Mouse (Mus musculus): ENCODE measurements at regions not wholly inside any gene's neighbourhood (a gene's known extent, or its start where the extent isn't known, plus 50 kb on each side); places are given as distances from the start of the nearest gene placed in this dataset.
"Not testable (repeated sequence)": the region's sequence is repeated elsewhere in the genome, so short reads cannot be mapped to it uniquely, and the experiment has no call there.

- no peak for DNase-seq
Observed at GRCm38 (mm10) chr7:138493661-138494060, 96.1 kb upstream of the Tcerg1l start.

DNA sequence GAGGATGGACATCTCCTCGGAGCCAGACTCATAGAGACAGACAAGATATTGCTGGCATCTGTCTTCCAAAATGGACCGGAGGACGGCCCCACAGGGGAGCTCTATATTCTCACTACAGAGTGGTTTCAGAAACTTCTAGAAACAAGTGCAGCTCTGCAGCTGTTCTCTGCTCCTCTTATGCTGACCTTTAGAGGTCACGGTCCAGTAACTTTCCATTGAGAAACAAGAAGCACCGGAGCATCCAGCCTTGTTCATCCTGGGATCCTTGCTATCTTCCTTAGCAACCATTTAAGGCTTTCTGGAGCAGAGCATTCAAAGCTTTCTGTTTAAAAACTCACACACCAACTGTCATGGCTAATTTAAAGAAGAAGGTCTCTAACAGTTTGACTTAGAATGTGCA is 94.7 kb upstream of the Tcerg1l start:
- DNase-seq, result no peak

DNA sequence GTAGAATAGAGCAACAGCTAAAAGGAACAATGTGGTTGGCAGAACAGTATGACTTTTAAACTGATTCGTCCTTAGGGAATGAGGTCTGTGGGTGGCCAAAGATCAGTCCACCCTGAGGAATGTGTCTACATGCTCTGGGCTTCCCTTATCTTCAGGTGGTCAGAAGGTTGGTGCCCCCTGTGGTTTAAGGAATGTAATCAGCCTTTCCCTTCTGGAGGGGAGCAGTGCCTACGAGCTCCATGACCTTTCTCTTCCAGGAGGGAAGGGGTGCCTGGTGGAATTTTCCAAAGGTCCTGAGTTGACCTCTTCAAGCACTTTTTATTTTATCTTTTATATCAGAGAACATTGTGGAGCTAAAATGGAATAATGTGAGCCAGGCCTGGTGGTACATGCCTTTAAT is 91.9 kb upstream of the Tcerg1l start:
- no peak for DNase-seq

DNA sequence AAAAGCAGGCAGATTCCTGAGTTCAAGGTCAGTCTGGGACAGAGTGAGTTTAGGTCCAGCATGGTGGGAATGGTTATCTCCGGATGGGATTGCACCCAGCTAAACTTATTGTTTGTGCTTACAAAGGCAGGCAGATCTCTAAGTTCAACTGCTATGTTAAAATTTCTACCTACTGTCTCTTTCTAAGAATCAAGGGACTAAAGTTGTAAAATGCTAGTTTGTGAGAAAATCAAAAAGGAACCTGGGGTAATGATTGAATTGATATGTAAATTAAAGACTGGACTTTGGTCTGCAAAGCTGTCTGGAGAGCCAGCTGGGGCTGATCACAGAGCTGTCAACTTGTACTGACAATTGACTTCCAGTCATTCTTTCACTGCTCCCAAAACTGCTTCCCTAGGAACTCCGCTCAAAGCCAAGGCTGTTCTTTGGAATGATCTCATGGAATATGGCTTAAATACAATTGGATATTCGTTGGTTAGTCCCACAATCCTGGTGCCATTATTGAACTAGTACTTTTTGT is 90.7 kb upstream of the Tcerg1l start:
- DNase-seq, result no peak

DNA sequence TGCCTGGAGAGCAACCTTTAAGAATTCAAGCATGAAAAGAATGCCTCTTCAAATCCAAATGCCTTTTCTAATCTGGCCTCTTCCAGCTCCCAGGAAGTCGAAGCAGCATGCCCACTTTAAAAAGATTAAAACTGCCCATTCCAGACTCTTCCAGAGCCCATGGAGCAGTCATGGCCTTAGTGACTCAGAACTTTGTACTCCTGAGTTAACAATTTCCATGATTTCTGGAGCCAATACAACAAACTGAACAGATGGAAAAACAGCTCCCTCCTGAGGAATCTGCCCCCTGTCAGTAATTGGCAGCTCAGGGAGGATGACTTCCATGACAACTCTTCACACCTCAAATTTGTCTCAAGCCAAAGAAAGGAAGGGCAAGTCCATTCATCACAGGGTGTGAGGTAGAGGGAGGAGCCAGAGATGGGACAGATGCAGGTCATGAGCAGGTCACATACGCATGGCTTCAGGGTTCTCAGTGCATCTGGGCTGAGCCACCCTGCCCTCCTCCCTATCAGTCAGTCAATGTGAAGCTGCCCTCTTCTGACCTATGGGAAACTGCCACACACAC is 75.4 kb upstream of the Tcerg1l start:
- DNase-seq, result no peak

DNA sequence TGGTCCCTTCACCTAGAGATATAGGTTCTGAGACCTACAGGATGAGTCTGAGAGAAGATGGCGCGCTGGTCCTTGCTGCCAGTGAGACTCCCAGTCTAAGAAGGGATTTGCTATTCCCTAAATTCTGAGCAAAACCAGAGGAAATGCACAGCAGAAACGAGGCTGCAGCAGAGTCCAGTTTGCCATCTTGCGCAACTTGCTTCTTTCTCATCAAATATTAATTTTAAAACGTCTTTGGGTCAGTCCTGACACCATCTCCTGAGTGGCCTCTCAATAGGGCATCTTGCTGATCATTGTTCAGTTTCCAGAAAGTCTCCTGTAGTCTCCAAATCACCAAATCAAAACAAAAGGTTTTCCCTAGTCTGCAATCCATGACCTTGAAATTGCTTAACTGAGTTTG is 74.8 kb upstream of the Tcerg1l start:
- DNase-seq, result no peak

DNA sequence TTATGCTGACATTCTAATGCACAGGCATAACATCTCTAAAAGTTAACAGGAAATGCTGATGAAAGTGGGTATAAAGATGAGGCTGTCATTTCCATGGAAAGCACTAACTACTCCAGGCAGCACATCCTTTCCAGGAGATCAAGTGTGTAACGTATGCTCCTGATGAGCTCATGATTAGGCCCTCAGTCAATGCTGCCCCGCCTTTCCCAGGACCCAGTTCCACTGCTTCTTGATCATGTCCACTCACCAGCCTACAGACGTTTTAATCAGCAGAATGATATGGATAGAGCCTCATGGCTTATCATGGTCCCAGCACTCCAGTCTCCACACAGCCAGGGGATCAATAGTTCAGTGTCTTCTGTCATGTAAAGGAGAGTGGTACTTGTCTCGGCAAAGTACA is 71.7 kb upstream of the Tcerg1l start:
- no peak for DNase-seq

- no peak for DNase-seq
Observed at GRCm38 (mm10) chr7:138468436-138468835, 70.9 kb upstream of the Tcerg1l start.

DNA sequence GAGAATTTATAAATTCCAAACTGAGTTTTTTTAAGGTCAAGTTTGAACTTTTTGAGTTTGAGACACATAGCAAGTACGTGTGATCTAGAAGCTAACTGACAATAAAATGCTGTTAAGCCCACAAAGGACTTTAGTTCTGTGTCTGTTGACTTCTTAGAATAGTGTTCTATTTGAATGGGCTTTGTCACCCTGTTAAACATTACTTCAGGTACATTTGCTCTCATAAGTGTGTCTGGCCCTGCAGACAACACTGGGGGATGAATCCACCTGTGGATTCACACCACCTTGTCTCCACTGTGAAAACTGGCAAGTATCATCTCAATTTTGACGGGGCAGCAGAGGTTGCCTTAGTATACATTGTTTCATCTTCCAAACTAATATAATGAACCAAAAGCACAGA is 70.5 kb upstream of the Tcerg1l start:
- no peak for DNase-seq

DNA sequence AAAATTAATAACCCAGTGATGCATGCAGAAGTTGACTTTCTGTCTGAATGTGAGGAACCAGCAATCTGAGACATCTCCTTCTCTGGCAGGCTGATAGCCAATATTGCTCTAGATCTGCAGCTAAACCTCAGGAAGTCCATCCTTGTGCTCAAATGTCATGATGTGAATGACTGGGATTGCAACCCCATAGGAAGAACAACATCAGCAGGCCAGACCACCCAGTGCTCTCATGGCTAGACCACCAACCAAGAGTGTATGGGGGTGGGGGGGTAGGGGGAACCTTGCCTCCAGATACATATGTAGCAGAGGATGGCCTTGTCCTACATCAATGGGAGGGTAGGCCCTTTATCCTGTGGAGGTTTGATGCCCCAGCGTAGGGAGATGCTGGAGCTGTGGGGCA is 69.9 kb upstream of the Tcerg1l start:
- no peak for DNase-seq

DNA sequence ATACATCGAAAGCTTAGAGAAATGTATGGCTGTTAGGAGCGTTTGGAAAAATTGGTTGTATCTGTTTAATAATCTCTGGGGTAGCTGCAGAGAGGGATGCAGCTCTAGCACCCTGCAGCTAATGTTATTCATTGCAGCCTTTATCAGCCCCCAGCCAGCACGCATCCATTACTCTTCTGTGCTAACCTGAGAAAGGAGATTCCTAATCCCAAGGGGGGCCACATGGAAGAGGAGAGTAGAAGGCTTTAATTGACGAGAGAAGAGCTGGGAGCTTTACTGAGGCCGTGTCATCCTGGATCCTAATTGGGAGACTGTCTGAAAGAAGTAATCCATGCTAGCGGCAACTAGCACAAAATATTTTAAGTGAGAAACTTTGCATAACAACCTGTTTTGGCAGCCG is 60.4 kb upstream of the Tcerg1l start:
- no peak for DNase-seq

DNA sequence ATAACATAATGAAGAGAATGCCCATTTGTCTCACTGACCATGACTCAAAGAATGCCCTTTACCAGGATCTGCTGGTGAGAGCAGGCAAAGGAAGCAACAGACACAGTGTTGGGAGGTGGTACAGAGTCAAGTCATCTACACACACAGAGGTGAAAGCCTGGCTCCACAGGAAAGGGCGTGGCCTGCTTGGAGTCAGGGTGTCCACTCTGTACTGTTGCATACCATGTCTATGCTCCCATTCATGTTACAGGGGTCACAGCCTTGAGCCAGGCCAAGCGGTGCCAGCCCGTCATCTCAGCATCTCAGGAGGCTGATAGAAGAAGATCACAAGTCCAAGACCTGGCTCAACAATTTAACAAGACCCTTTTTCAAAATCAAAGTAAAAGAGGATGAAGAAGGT is 57.8 kb upstream of the Tcerg1l start:
- no peak for DNase-seq

DNA sequence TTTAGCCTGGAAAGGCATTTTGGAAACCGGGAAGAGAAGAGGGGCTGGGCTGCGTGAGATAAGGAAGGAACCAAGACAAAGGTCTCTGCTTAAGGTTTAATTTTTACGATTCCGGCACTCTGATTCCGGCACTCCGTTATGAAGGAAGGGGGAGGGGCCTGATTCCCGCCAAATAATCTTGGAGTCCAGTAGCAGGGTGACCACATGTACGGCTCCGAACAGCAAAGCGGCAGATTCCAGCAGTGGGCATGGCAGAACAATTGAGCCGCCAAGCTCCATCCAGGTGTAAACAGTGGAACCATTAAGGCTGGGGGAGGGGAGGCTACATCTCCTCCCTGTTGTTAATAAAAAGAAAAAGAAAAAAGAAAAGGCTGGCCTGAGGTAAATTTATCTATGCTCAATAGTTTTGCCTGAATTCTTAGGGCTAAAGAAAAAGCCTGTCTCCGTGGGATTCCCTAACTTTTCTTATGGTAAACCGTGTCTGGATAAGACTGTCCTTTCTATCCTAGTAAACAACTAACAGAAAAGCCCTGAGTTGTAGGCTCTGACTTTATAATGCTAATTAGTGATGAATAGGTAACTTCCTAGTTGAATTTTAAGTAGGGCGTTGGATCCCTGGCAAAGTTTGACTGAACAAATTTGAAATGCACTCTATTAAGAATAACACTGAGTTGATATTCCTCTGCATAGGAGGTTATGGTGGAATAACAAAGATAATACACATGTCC is 57.1 kb upstream of the Tcerg1l start:
- DNase-seq, result not testable (repeated sequence)

- DNase-seq, result no peak
Observed at GRCm38 (mm10) chr7:138451321-138451720, 53.8 kb upstream of the Tcerg1l start.

DNA sequence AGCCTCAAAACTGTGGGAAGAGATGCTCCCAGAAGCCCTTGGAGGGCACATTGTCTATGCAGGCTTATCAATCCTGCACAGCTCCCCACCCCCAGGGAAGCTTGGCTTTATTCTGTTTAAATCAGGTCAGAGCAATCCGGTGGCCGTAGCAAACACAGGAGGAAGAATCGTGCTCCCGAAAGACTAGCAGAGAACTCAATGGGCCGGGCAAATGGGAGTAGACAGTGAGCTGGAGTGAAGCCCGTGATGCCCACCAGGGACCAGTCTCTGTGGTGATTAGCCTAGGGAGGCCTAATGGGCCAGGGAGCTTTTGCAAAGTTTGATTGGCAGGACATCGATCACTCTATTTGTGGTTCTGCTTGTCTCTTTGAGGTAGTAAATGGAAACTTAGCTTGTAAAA is 51.0 kb upstream of the Tcerg1l start:
- no peak for DNase-seq

Measured in cerebellum, adult 8-10 months (tissue).